Mouse (Mus musculus): Measurements from ENCODE around the gene Pigg.
A peak's percentile ranks its signal among the peaks of the same experiment; 100 is the strongest.
"Not testable (repeated sequence)": the region's sequence is repeated elsewhere in the genome, so short reads cannot be mapped to it uniquely, and the experiment has no call there.

Pigg gene

DNA sequence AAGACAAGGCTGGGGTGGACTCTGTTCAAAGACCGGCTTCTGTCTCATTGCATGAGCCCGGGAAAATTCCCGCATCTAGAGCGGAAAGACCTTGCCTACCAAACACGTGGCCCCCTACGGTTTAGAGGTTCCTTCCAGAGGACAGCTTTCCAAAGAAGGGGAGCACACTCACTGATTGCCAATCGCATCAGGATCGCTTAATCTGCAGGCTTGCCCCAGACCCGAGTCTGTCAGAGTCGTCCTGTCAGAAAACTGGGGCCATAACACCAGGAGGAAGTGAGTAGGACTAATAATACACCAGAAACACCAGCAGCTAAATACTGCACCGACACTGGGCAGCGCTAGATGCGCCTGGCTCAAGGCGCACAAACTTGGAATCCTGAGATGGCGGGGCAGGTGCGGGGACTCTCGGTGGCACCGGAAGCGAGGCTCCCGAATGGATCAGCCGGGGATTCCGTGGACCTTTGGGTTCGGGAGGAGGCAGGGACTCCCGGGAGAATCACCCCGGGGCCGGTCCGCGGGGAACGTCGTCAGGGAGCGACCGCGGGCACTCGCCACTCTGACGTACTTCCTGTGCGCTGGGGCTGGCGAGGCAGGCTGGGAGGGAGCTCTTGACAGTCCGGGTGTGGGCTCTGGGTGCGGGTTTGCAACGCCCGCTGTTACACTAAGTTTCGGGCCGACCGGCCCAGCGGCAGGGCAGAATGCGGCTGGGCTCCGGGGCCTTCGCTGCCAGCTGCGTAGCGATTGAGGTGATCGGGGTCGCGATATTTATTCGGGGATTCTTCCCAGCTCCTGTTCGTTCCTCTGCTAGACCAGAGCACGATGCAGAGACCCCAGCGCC, at the start of gene Pigg:
TSS of gene Pigg (plus strand) at position 386 of the 841 bp plus-strand sequence.
- peak; percentile 76 for DNase-seq (ENCODE audit: low spot score)

DNA sequence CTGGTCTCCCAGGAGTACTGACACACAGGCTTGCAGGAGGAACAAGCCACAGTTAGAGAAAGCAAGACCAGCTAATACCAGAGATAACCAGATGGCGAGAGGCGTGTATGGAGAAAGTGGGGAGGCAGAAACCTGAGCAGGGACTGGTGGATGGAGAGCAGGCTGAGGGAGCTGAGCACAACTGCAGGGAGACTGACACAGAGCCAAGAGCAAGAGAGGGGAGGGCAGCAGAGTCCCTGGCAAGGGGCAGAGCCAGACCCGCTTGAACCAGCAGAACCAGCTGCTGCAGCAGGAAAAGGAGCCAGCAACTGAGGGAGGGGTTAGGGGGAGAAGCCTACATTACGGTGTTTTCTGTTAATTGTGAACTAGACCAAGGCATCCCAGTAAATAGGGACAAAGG, 49.7 kb upstream of the Pigg start:
- no peak for DNase-seq (ENCODE audit: low spot score)

DNA sequence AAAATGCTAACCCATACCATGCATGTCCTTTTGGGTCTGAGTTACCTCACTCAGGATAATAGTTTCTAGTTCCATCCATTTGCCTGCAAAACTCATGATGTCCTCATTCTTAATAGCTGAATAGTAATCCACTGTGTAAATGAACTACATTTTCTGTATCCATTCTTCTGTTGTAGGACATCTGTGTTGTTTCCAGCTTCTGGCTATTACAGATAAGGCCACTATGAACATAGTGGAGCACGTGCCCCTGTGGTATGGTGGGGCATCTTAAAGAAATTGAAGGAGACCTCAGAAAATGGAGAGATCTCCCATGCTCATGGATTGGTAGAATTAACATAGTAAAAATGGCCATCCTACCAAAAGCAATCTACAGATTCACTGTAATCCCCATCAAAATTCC, 48.6 kb upstream of the Pigg start:
- DNase-seq (ENCODE audit: low spot score): not testable (repeated sequence)

DNA sequence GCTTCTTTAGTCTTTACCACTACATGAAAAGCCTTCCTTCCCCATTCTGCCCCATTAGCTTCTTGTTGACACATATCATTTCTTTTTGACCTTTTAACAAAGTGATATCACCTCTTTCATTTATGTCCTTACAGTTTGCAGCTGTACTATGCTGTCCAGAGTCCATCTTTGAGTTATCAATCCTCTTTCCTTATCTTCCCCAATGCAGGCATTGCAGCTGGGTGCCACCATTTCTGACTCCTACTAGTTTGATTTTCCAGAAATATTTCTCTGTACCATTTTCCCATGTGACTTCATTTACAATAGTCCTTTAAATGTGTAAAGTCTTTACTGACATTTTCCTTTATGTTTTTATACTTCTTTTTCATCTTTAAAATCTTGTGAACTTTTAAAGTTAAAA, 45.4 kb upstream of the Pigg start:
- DNase-seq (ENCODE audit: low spot score): no peak

DNA sequence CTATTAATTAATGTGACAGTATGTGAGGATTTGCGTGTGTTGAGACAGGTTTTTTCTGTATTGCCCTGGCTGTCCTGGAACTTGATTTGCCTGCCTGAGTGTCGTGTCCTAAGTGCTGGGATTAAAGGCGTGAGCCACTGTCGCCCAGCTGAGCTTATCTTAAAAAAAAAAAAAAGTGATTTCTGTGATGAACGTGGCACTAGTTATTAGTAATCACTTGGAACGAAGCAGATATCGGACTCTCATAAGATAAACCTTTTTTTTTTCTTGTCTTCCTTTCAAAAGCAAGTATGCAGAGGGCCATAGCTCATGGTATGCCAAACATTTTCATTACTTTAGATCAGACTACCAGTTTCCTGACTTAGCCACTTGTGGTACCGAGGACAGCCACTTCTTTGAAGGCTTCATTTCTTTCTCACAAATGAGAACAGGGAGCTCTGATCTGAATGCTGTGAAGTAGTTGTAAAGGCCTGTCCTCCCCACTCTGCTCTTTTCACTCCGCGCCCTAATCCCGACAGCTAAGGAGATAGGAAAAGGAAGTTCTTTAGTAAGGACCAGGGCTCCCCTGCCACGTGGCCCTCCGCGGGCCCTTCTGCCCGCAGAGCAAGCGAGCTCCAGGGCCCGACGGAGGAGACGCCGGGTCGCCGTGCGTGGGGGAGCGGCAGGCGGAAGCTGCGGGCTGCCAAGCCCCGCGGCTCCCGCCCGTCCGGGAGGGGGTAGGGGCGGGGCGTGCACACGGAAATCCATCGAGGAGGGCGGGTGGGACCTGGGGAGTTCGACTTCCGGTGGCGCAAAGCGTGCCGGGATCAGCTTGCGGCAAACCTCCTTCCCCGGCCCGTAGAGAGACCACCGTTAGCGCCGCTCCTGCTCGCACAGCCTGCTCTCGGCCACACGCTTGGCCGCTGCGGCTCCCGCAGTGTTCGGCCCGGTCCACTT, 44.0 kb upstream of the Pigg start, which contains the start of gene Dr1:
TSS of gene Dr1 (plus strand) at position 771 of the 936 bp plus-strand sequence.
- DNase-seq (ENCODE audit: low spot score): peak; percentile 31

DNA sequence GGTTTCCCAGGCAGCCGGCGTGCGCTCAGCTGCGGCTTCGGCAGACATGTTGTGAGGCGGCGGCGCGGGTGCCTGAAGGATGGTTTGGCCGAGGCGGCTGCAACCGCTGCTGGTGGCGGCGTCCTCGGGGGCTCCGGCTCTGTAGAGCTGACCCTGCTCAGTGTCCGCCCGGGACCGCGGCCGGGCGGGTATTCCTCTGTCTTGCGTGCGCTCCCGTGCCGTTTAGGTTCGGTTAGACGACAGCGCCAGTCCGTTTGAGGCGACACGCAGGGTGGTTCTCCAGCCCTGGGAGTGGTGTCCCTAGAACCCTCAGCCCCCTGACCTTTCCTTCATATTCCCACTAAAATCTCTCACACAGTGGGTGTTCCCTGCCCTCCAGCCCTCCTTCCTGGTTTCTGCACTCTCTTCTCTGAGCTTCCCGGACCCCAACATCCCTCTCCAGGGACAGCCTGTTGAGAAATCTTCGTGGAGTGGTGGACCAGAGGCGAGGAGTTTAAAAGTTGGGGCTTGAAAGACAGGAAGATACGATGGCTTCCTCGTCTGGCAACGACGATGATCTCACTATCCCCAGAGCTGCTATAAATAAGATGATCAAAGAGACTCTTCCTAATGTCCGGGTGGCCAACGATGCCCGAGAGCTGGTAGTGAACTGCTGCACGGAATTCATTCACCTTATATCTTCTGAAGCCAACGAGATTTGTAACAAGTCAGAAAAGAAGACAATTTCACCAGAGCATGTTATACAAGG, 43.2 kb upstream of the Pigg start:
- DNase-seq (ENCODE audit: low spot score): no peak

DNA sequence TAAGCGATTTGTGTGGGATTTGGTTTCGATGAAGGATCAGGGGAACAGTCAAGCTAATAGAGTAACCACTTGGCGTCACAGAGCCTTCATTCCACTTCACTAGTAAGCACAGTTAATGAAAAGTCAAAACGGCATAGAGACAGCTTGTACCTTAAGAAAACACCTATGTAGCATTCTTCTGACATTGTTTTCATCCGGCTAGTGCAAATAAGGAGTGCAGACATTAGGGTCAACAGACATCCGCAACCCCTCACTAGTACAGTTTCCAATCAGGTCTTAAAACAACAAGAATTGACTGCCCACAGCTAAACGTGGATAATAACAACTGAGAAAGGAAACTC, 42.6 kb upstream of the Pigg start:
- no peak for DNase-seq (ENCODE audit: low spot score)

DNA sequence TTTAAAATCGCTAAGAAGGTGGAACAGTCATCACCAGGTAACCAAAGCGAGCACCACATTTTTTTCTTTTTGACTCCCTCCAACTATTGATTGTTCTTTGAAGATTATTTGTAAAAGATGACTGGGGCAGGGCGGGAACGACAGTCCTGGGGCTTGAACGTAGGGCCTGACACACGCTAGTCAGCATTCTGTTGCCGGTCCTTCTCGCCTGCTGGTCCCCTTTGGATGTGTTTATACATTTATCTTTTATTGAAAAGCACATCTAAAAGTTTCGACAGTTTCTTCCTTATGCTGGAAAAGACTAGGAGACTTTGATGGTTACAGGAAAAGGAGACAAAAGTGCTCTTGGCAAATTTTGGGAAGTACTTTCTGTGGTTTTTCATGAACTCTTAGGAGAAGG, 42.0 kb upstream of the Pigg start:
- DNase-seq (ENCODE audit: low spot score): no peak

DNA sequence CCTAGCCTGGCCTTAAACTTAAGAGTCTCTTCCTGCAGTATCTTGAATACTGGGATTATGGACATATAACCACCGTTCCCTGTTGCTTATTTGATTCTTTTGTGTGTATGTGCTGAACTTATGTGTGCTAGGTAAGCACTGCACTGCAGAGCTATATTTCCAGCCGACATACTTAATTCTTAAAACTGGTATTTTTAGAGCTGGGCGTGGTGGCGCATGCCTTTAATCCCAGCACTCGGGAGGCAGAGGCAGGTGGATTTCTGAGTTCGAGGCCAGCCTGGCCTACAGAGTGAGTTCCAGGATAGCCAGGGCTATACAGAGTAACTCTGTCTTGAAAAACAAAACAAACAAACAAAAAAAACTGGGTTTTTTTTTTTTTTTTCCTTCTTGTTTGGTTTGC, 41.1 kb upstream of the Pigg start:
- not testable (repeated sequence) for DNase-seq (ENCODE audit: low spot score)

DNA sequence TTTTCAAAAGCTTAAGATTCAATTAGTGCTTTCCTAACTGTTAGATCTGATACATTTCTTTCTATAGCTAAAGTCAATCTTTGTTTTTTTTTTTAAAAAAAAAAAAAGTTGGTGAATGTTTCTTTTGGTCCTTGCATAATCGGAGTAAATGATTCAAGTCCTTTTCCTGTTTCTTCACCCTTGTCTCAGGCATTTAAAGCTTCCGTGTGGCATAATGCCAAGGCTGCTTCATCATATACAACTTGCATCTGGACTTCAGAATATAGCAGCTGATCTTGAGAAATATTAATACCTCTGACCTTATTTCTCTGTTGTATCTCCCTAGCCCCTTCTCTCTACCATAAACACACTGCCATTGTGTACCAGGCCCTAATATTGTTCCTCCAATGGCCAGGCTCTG, 25.5 kb upstream of the Pigg start:
- no peak for DNase-seq (ENCODE audit: low spot score)

DNA sequence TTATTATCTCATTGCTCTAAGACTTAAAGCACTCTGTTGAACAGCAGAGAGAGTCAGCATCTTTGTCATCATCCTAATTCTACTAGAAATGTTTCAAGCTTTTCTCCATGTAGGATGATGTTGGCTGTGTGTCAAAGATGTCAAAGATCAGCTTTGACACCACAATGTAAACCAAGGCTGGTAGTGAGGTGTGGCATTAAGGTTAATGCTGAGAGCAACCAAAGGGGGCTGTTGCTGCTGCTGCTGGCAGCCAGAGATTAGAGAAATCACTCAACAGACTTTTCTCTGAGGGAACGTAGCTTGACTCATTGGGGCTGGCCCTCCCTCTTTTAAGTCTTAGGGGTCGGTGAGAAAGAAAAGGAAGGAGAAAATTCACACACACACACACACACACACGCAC, 10.8 kb upstream of the Pigg start:
- no peak for DNase-seq (ENCODE audit: low spot score)

DNA sequence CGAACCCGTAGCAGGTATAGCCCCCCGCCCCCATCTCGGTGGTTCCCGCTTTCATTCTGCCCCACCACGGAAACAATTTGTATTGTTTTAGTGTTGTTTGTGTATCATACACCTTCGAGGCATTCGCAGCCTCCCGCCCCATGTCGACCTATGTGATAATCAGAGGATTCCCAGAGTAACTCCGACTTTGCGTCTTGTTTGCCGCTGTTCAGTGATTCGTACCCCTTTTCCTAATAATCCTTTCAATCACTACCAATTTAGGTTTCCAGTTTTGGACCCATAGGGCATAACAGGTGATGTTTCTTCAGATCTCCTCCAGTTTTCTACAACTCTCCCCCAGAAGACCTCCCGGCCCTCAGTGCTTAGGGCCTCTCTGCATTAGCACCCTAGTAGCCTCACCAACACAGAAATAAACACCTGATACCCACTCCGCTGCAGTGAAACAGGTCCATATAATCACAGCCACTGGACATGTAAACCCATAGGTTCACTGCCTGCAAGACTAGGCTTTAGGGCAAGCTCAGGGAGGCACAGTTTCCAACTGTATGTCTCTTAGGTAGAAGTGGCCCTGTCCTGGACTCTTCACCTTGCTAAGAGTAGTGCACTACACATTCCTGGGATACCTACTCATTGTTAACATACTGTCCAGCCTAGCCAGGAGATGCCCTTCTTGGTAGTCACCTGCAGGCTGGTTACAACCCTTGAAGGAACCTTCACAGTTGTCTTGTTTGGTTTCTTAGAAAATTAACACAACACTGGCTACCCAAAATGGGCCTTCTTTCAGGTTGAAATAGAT, 854 bp downstream of the Pigg start:
- no peak for DNase-seq (ENCODE audit: low spot score)

DNA sequence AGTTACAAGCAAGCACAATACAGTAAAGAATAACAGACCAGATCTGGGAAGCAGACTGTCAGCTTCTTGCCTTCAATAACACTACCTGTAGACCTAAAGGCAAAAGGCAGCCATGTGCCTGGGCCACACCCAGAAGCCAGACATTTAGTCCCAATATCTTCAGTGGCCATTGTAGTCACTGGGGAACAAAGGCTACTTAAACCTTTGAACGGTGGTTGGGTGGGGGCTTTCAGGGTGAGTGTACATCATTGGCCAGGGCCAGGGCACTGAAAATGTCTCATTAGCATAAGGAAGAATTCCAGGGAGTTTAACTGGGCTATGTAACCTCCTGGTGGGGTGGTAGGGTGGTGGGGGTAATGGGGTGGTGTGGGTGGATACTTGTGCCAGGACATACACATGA, 18.6 kb downstream of the Pigg start:
- no peak for DNase-seq (ENCODE audit: low spot score)

DNA sequence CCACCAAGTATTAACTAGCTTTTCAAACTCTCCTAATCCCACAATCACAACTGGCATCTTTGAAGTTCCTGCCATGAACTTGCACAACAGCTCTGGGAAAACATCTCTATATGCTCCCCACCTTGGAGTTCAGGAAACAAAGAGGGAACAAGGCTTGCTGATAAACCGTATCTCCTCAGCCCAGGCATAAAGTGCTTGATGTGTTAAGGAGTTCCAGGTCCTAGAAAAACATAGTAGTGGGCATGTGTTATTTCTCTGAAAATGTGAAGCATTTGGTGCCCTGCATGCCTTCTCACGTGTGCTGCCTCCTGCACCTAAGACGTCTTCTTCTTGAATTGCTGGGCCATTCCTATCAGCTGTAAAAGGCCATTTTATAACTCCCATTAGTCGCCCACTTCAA, 25.0 kb downstream of the Pigg start:
- DNase-seq (ENCODE audit: low spot score): no peak

DNA sequence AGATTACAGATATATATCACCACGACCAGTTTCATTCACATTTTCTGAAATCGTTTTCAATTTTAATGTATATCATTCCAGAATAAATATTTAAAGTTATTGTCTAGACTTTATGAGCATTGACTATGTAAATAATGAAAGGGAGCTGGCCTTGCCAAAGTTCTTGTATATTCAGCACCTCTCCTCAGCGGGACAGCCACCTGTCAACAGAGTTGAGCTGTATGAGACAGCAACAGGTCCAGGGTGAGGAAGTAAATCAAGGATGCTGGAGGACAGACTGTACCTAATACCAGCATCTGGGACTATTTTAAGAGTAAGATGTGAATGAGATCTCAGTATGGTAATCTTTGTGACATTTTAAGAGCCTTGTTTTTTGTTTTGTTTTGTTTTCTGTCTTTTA, 25.6 kb downstream of the Pigg start:
- DNase-seq (ENCODE audit: low spot score): no peak

DNA sequence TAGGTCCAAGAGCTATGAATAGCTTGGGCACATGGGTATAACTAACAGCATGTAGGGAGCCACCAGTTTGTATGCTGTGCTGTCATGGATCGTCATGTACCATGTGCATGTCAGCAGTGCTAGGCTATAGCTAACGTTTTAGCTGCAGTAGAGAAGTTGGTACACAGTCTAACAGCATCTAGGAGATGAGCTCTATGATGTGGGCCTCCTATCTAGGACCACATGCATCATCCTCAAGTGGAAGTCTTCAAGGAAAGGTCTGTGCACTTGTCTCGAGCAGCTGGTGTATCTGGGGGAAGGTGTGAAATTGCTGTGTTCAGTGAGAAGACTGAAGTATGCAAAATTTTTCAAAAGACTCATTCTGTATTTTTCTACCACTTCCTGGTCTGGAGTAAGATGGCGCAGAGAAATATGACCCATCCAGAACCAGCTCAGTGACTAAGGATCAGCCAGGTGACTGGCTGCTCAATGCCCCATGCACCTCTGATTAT, 31.3 kb downstream of the Pigg start:
- no peak for DNase-seq (ENCODE audit: low spot score)

DNA sequence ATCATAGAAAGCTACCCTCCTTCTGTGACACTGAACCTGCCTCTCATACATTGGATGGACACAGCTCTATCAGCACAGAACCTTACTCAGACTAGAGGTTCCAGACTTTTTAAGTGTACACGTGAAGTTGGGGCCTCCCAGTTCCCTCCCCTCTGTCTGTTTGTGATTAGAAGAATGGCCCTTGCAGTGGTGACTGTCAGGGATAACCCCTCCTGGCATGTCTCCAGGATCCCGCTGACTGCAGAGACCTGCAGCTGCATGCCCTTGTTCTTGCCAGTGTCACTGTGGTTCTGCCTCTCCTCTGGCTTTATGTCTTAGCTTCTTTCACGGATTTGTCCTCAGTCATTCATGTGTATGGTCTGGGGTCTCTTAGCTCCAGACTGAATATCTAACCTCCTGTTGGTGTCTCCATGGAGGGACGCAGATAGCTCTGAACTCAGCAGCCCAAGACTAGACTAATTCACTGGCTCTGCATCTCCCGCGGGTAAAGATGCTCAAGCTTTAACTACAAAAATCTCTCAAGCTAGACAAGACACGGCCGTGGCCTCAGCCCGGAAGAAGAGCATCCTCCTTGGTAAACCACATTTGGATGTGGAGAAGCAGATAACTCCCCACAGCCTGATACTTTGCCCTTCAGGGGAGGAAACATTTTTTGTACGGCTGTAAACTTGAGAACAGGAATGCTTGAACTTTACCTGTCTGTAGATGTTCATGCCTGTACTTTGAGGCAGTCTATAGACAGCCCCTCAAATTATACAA, 33.1 kb downstream of the Pigg start:
- no peak for DNase-seq (ENCODE audit: low spot score)

DNA sequence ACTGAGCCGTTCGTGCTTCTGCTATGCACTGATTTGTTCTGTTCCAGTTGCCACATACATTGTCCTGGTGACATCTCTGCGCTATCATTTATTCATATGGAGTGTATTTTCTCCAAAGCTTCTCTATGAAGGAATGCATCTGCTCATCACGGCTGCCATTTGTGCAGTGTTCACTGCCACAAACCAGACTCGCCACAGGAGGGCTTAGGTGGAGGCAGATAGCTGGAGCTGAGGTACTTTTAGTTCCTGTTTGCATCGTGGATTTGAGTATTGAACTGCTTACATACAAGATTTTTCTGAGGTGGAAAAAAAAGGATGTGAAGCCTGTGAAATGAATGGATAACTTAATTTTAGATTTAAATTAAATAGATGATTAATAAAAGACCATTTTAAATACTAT, 35.4 kb downstream of the Pigg start:
- DNase-seq (ENCODE audit: low spot score): no peak

DNA sequence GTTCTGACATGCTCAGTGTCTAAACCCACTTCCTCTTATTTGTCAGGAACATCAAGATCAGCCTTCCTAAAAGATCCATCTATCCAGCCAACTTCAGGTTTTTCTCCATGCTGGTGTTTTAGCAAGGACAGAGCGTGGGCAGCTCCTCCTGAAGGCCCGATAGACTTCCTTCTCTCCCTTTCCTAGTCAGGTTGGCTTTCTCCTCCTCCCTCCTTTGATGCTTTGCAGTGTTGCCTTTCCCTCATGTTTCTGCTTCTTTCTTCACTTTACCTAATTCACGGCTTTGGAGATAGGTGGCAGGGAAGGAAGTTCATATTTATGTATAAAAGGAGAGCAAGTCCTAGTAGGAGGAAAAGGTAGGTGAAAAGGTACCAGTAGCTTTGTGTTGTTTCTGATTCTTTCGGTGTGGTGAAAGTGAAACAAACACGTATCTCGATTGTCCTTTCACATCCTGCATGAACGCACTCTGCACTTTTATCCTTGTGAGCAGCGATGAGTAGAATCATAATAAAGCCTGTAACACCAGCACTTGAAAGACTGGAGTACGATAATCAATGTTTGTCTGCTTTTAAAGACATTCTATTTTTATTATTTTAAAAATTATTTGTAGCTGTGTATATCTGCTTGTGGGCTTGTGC, 37.2 kb downstream of the Pigg start:
- no peak for DNase-seq (ENCODE audit: low spot score)

DNA sequence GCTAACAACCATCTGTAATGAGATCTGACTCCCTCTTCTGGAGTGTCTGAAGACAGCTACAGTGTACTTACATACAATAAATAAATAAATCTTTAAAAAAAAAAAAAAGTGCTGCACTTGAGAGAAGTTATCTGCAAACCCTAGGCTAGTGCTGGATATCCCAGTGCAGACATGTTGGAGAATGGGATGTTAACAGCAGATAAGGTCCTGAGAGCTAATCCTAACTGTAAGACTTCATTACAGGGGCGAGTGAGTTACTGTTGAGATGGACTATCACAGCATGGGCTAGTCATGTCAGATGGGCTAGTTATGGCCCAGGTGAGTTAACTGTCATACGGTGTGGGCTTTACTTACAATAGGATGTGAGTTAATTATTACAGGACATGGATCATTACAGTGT, 41.6 kb downstream of the Pigg start:
- DNase-seq (ENCODE audit: low spot score): no peak
